Mouse (Mus musculus): ENCODE data around the gene Mctp1. TPM values are rescaled to one million over a fixed set of nuclear protein-coding genes. Genes with fewer than 3 reads are reported as not detected.
"Not testable (repeated sequence)": the region's sequence is repeated elsewhere in the genome, so short reads cannot be mapped to it uniquely, and the experiment has no call there.

The Mctp1 gene
- polyA plus RNA-seq, 1 experiment from 2014 or later, result 0.70 TPM

- Histone ChIP-seq H3K4me3 (no peak overlapping the region), H3K4me1 (no peaks in the 10 kb centered on the region), H3K9ac (no peak overlapping the region), H3K4me2 (replicated peaks) (no peak overlapping the region), H3K27ac (no peak overlapping the region), H3K27me3 (no peaks in the 10 kb centered on the region), H3K36me3 (no peaks in the 10 kb centered on the region), H3K9me3 (no peaks in the 10 kb centered on the region)
- 94% methylated on average over 1 of the region's 1 CpGs for WGBS
- ATAC-seq (ENCODE audit: insufficient number of reproducible peaks, insufficient read depth, low FRiP score, low TSS enrichment), result no peak
These were observed 36.7 kb downstream of the Mctp1 start for GRCm38 (mm10) chr13:76421075-76421474.

GRCm38 (mm10) chr13:76422124-76422523, 37.8 kb downstream of the Mctp1 start:
- H3K4me3 ChIP-seq, result no peak overlapping the region
- no peak for ATAC-seq (ENCODE audit: insufficient number of reproducible peaks, insufficient read depth, low FRiP score, low TSS enrichment)
- 89% methylated on average over 5 of the region's 5 CpGs for WGBS
- H3K9me3 ChIP-seq, result no peaks in the 10 kb centered on the region
- no peak overlapping the region for H3K4me2 ChIP-seq (replicated peaks)
- no peak overlapping the region for H3K9ac ChIP-seq
- no peaks in the 10 kb centered on the region for H3K36me3 ChIP-seq
- H3K27me3 ChIP-seq, result no peaks in the 10 kb centered on the region
- no peak overlapping the region for H3K27ac ChIP-seq
- H3K4me1 ChIP-seq, result no peaks in the 10 kb centered on the region

GRCm38 (mm10) chr13:76429456-76429855, 45.1 kb downstream of the Mctp1 start:
- H3K27ac ChIP-seq, result no peak overlapping the region
- no peak overlapping the region for H3K4me3 ChIP-seq
- no peak overlapping the region for H3K9ac ChIP-seq
- H3K27me3 ChIP-seq, result no peaks in the 10 kb centered on the region
- H3K4me2 ChIP-seq (replicated peaks), result no peak overlapping the region
- H3K4me1 ChIP-seq, result no peaks in the 10 kb centered on the region
- no peaks in the 10 kb centered on the region for H3K36me3 ChIP-seq
- no peak for ATAC-seq (ENCODE audit: insufficient number of reproducible peaks, insufficient read depth, low FRiP score, low TSS enrichment)
- no peaks in the 10 kb centered on the region for H3K9me3 ChIP-seq
- WGBS, result 74% methylated on average over 6 of the region's 6 CpGs

GRCm38 (mm10) chr13:76429927-76430326, 45.6 kb downstream of the Mctp1 start:
- Histone ChIP-seq H3K27ac (no peak overlapping the region), H3K9me3 (no peaks in the 10 kb centered on the region), H3K4me2 (replicated peaks) (no peak overlapping the region), H3K4me1 (no peaks in the 10 kb centered on the region), H3K27me3 (no peaks in the 10 kb centered on the region), H3K4me3 (no peak overlapping the region), H3K9ac (no peak overlapping the region), H3K36me3 (no peaks in the 10 kb centered on the region)
- WGBS, result 69% methylated on average over 2 of the region's 2 CpGs
- ATAC-seq (ENCODE audit: insufficient number of reproducible peaks, insufficient read depth, low FRiP score, low TSS enrichment), result no peak

- Histone ChIP-seq H3K9ac (no peak overlapping the region), H3K4me1 (no peaks in the 10 kb centered on the region), H3K36me3 (no peaks in the 10 kb centered on the region), H3K4me2 (replicated peaks) (no peak overlapping the region), H3K4me3 (no peak overlapping the region), H3K27me3 (no peaks in the 10 kb centered on the region), H3K9me3 (no peaks in the 10 kb centered on the region), H3K27ac (no peak overlapping the region)
- 87% methylated on average over 2 of the region's 2 CpGs for whole genome bisulfite sequencing
- ATAC-seq (ENCODE audit: insufficient number of reproducible peaks, insufficient read depth, low FRiP score, low TSS enrichment), result no peak
These were observed 47.6 kb downstream of the Mctp1 start for GRCm38 (mm10) chr13:76431946-76432345.

GRCm38 (mm10) chr13:76433438-76433837, 49.1 kb downstream of the Mctp1 start:
- no peak for ATAC-seq (ENCODE audit: insufficient number of reproducible peaks, insufficient read depth, low FRiP score, low TSS enrichment)
- no peak overlapping the region for H3K4me3 ChIP-seq
- H3K36me3 ChIP-seq, result no peaks in the 10 kb centered on the region
- no peaks in the 10 kb centered on the region for H3K9me3 ChIP-seq
- H3K27me3 ChIP-seq, result no peaks in the 10 kb centered on the region
- H3K4me1 ChIP-seq, result no peaks in the 10 kb centered on the region
- 84% methylated on average over 4 of the region's 4 CpGs for whole genome bisulfite sequencing
- no peak overlapping the region for H3K9ac ChIP-seq
- H3K4me2 ChIP-seq (replicated peaks), result no peak overlapping the region
- H3K27ac ChIP-seq, result no peak overlapping the region

GRCm38 (mm10) chr13:76436426-76436825, 52.1 kb downstream of the Mctp1 start:
- Histone ChIP-seq H3K9me3 (no peaks in the 10 kb centered on the region), H3K9ac (no peak overlapping the region), H3K27ac (no peak overlapping the region), H3K36me3 (no peaks in the 10 kb centered on the region), H3K4me3 (no peak overlapping the region), H3K4me2 (replicated peaks) (no peak overlapping the region), H3K27me3 (no peaks in the 10 kb centered on the region), H3K4me1 (no peaks in the 10 kb centered on the region)
- no peak for ATAC-seq (ENCODE audit: insufficient number of reproducible peaks, insufficient read depth, low FRiP score, low TSS enrichment)

GRCm38 (mm10) chr13:76438765-76439164, 54.4 kb downstream of the Mctp1 start:
- no peaks in the 10 kb centered on the region for H3K4me1 ChIP-seq
- H3K4me2 ChIP-seq (replicated peaks), result no peak overlapping the region
- 85% methylated on average over 1 of the region's 1 CpGs for WGBS
- no peaks in the 10 kb centered on the region for H3K36me3 ChIP-seq
- H3K27ac ChIP-seq, result no peak overlapping the region
- H3K4me3 ChIP-seq, result no peak overlapping the region
- H3K9me3 ChIP-seq, result no peaks in the 10 kb centered on the region
- ATAC-seq (ENCODE audit: insufficient number of reproducible peaks, insufficient read depth, low FRiP score, low TSS enrichment), result no peak
- no peak overlapping the region for H3K9ac ChIP-seq
- no peaks in the 10 kb centered on the region for H3K27me3 ChIP-seq

GRCm38 (mm10) chr13:76446059-76446458, 61.7 kb downstream of the Mctp1 start:
- H3K4me2 ChIP-seq (replicated peaks), result no peak overlapping the region
- H3K9ac ChIP-seq, result no peak overlapping the region
- WGBS, result 70% methylated on average over 1 of the region's 1 CpGs
- H3K9me3 ChIP-seq, result no peaks in the 10 kb centered on the region
- no peaks in the 10 kb centered on the region for H3K4me1 ChIP-seq
- ATAC-seq (ENCODE audit: insufficient number of reproducible peaks, insufficient read depth, low FRiP score, low TSS enrichment), result no peak
- no peaks in the 10 kb centered on the region for H3K36me3 ChIP-seq
- H3K4me3 ChIP-seq, result no peak overlapping the region
- no peak overlapping the region for H3K27ac ChIP-seq
- H3K27me3 ChIP-seq, result no peaks in the 10 kb centered on the region

- 81% methylated on average over 1 of the region's 1 CpGs for WGBS
- no peak overlapping the region for H3K4me3 ChIP-seq
- no peaks in the 10 kb centered on the region for H3K27me3 ChIP-seq
- no peak overlapping the region for H3K4me2 ChIP-seq (replicated peaks)
- H3K9me3 ChIP-seq, result no peaks in the 10 kb centered on the region
- H3K9ac ChIP-seq, result no peak overlapping the region
- no peaks in the 10 kb centered on the region for H3K36me3 ChIP-seq
- no peak for ATAC-seq (ENCODE audit: insufficient number of reproducible peaks, insufficient read depth, low FRiP score, low TSS enrichment)
- no peaks in the 10 kb centered on the region for H3K4me1 ChIP-seq
- H3K27ac ChIP-seq, result no peak overlapping the region
These were observed 63.2 kb downstream of the Mctp1 start for GRCm38 (mm10) chr13:76447528-76447927.

- not testable (repeated sequence) for H3K9ac ChIP-seq; H3K27ac ChIP-seq; H3K9me3 ChIP-seq; H3K4me2 ChIP-seq (replicated peaks); ATAC-seq (ENCODE audit: insufficient number of reproducible peaks, insufficient read depth, low FRiP score, low TSS enrichment); H3K4me3 ChIP-seq; H3K4me1 ChIP-seq; H3K27me3 ChIP-seq; H3K36me3 ChIP-seq
- WGBS, result 69% methylated on average over 3 of the region's 3 CpGs
These were observed 67.2 kb downstream of the Mctp1 start for GRCm38 (mm10) chr13:76451526-76451925.

GRCm38 (mm10) chr13:76481601-76482000, 97.3 kb downstream of the Mctp1 start:
- no peak overlapping the region for H3K27ac ChIP-seq
- H3K36me3 ChIP-seq, result no peaks in the 10 kb centered on the region
- ATAC-seq (ENCODE audit: insufficient number of reproducible peaks, insufficient read depth, low FRiP score, low TSS enrichment), result no peak
- no peak overlapping the region for H3K4me2 ChIP-seq (replicated peaks)
- H3K9ac ChIP-seq, result no peak overlapping the region
- H3K4me3 ChIP-seq, result no peak overlapping the region
- no peaks in the 10 kb centered on the region for H3K27me3 ChIP-seq
- no peaks in the 10 kb centered on the region for H3K4me1 ChIP-seq
- H3K9me3 ChIP-seq, result no peaks in the 10 kb centered on the region

- no peak for ATAC-seq (ENCODE audit: insufficient number of reproducible peaks, insufficient read depth, low FRiP score, low TSS enrichment)
- 77% methylated on average over 2 of the region's 2 CpGs for WGBS
- Histone ChIP-seq H3K27me3 (no peaks in the 10 kb centered on the region), H3K9ac (no peak overlapping the region), H3K4me1 (no peaks in the 10 kb centered on the region), H3K4me3 (no peak overlapping the region), H3K27ac (no peak overlapping the region), H3K4me2 (replicated peaks) (no peak overlapping the region), H3K9me3 (no peaks in the 10 kb centered on the region), H3K36me3 (no peaks in the 10 kb centered on the region)
These were observed 98.7 kb downstream of the Mctp1 start for GRCm38 (mm10) chr13:76482998-76483397.

Measured in embryonic facial prominence, embryonic 12.5 days (tissue).